Mouse (Mus musculus) lung, embryonic 15.5 days (tissue): Measurements from ENCODE around the gene Skor1. TPM values are rescaled to one million over a fixed set of nuclear protein-coding genes. Genes with fewer than 3 reads are reported as not detected.

Experiments
- ATAC-seq: fragments of 200-750 bp; cut with Nextera tagmentation; 2 replicates; pipeline ENCODE4 v1.8.0; 2017; ENCODE audit warnings: moderate number of reproducible peaks, borderline replicate concordance; ENCODE audit not compliant: low FRiP score, low TSS enrichment; ENCODE audit errors: extremely low read depth
- H3K27ac ChIP-seq: fragments of 300-500 bp; sonication (generic); 2 replicates; pipeline ENCODE4 v1.5.1; 2015; ENCODE audit warnings: moderate library complexity, mild to moderate bottlenecking, inconsistent platforms
- H3K27me3 ChIP-seq: fragments of 300-500 bp; sonication (generic); 2 replicates; pipeline ENCODE4 v1.6.1; 2015; ENCODE audit warnings: inconsistent platforms
- H3K36me3 ChIP-seq: fragments of 300-500 bp; sonication (generic); 2 replicates; pipeline ENCODE4 v1.6.1; 2015; ENCODE audit warnings: inconsistent platforms
- H3K4me1 ChIP-seq: fragments of 300-500 bp; sonication (generic); 2 replicates; pipeline ENCODE4 v1.6.1; 2015; ENCODE audit warnings: inconsistent platforms
- H3K4me2 ChIP-seq: fragments of 300-500 bp; sonication (generic); 2 replicates; pipeline ENCODE4 v1.6.1; 2015; ENCODE audit warnings: inconsistent platforms, mild to moderate bottlenecking, moderate library complexity
- H3K4me3 ChIP-seq: fragments of 300-500 bp; sonication (generic); 2 replicates; pipeline ENCODE4 v1.5.1; 2015; ENCODE audit warnings: mild to moderate bottlenecking, inconsistent platforms
- H3K9ac ChIP-seq: fragments of 300-500 bp; sonication (generic); 2 replicates; pipeline ENCODE4 v1.6.1; 2015; ENCODE audit warnings: inconsistent platforms
- H3K9me3 ChIP-seq: fragments of 300-500 bp; sonication (generic); 2 replicates; pipeline ENCODE4 v1.6.1; 2016; ENCODE audit warnings: inconsistent platforms
- WGBS: fragments of 180-500 bp; shearing (Covaris S2); methylation state at CpG from one replicate; pipeline ENCODE4 v1.1.7; 2015; 5-methylcytosine and 5-hydroxymethylcytosine counted together
- polyA plus RNA-seq: library from polyadenylated mRNA; unstranded; fragments of >200 nt; fragmentation: Nextera tagmentation; extraction: Ambion mirVana; gene quantifications from 2 replicates; pipeline ENCODE4 v1.2.1, GENCODE M21; 2015

The Skor1 gene
- not detected in 2 replicates for polyA plus RNA-seq

- WGBS, result under 1% methylated on average over 83 of the region's 108 CpGs
- Histone ChIP-seq H3K9me3 (no peaks in the 10 kb centered on the region), H3K27ac (no peak within 1 kb of the TSS), H3K4me2 (peak within 1 kb of the TSS; percentile 65), H3K36me3 (no peaks in the 10 kb centered on the region), H3K4me1 (peaks cover 51% of the 10 kb centered on the region), H3K4me3 (peak within 1 kb of the TSS; percentile 44), H3K27me3 (peaks cover 100% of the 10 kb centered on the region), H3K9ac (no peak within 1 kb of the TSS)
- ATAC-seq, result no peak; the same call in 1 of the 2 replicates
Measured at GRCm38 (mm10) chr9:63148410-63149371, at the start of gene Skor1. Skor1 (minus strand) TSS chr9:63148961.

GRCm38 (mm10) chr9:63197252-63197651 lies 48.5 kb upstream of the Skor1 start:
- H3K4me3 ChIP-seq, result no peak overlapping the region
- H3K9ac ChIP-seq, result no peak overlapping the region
- ATAC-seq, result no peak
- no peaks in the 10 kb centered on the region for H3K9me3 ChIP-seq
- H3K4me2 ChIP-seq, result peak overlapping the region; percentile 24; the same call in 1 of the 2 replicates
- H3K27me3 ChIP-seq, result no peaks in the 10 kb centered on the region
- no peak overlapping the region for H3K27ac ChIP-seq
- WGBS, result 13% methylated on average over 8 of the region's 8 CpGs
- H3K36me3 ChIP-seq, result no peaks in the 10 kb centered on the region
- peaks cover 3% of the 10 kb centered on the region; the same call in 1 of the 2 replicates for H3K4me1 ChIP-seq

DNA sequence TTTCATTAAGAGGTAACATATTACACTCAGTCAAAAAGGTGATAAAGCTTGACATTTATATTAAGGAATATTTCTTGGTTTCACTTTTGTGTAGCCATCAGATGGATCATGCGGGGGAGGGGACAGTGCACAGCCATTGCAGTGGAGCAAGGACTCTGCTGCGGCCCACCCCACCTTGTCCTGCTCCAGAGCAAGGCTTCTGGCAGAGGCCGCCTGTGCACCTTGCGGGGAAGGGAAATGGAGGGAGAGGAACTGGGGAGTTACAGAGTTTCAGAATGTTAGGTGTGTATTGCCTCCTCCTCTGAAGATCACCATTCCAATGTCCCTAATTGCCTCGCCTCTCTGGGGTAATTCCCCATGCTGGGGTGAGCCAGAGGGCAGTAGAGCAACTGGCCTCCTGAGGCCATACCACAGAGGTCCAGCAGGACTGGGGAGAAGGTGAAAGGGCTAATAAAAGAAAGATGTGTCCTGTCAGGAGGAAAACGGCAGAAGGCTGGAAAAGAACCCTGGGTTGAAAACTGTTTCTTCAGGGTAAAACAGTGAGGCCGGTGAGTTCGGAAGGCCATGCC lies 47.4 kb upstream of the Skor1 start:
- Histone ChIP-seq H3K27ac (no peak overlapping the region), H3K4me3 (no peak overlapping the region), H3K27me3 (no peaks in the 10 kb centered on the region), H3K36me3 (no peaks in the 10 kb centered on the region), H3K4me2 (no peak overlapping the region), H3K9ac (no peak overlapping the region), H3K4me1 (peaks cover 3% of the 10 kb centered on the region; the same call in 1 of the 2 replicates), H3K9me3 (no peaks in the 10 kb centered on the region)
- 69% methylated on average over 8 of the region's 8 CpGs for WGBS
- no peak for ATAC-seq

DNA sequence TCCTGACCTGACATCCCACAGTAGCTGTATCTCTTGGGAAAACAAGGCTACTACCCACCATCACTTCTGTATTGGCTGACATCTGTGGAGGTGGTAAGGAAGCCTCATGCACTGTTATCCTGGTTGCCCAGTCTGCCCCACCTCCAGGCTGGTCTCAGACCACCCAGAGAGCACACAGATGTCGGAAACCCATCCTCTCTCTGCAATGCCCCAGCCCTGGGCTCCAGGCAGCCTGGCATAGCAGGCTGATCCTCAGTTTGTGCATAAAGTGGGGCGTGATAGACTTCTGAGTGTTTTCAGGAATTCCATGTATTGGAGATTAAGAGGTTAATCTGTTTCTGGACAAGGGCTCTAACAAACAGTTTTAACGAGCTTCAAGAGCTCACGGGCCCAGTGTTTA lies 46.8 kb upstream of the Skor1 start:
- Histone ChIP-seq H3K4me3 (no peak overlapping the region), H3K9ac (no peak overlapping the region), H3K9me3 (no peaks in the 10 kb centered on the region), H3K4me2 (no peak overlapping the region), H3K27ac (no peak overlapping the region), H3K36me3 (no peaks in the 10 kb centered on the region), H3K27me3 (no peaks in the 10 kb centered on the region), H3K4me1 (peaks cover 3% of the 10 kb centered on the region; the same call in 1 of the 2 replicates)
- no peak for ATAC-seq
- 49% methylated on average over 4 of the region's 4 CpGs for WGBS

- Histone ChIP-seq H3K9ac (no peak overlapping the region), H3K27ac (no peak overlapping the region), H3K27me3 (no peaks in the 10 kb centered on the region), H3K4me2 (no peak overlapping the region), H3K9me3 (no peaks in the 10 kb centered on the region), H3K36me3 (no peaks in the 10 kb centered on the region), H3K4me3 (no peak overlapping the region), H3K4me1 (peaks cover 3% of the 10 kb centered on the region; the same call in 1 of the 2 replicates)
- no peak for ATAC-seq
- 69% methylated on average over 9 of the region's 9 CpGs for WGBS
Measured at GRCm38 (mm10) chr9:63194791-63195190, 46.0 kb upstream of the Skor1 start.

DNA sequence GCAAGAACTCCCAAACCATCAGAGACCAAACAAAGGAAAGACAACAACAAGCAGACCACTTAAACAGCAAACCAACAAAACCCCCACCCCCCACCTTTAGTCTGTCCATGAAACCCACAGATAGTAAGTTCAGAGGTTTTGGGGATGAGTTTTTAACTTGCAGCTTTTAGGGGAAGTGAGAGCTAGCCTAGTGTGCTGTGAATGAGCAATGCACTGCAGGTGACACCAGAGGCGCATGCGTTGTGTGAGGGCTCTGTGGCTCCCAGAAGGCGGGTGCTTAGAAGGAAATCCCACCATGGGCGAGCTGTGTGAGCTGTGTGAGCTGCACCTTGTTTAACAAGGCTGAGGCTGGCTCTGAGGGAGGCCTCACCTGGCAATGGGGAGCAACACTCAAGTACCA lies 44.0 kb upstream of the Skor1 start:
- Histone ChIP-seq H3K4me2 (no peak overlapping the region), H3K36me3 (no peaks in the 10 kb centered on the region), H3K9me3 (no peaks in the 10 kb centered on the region), H3K4me3 (no peak overlapping the region), H3K4me1 (peaks cover 1% of the 10 kb centered on the region; the same call in 1 of the 2 replicates), H3K27ac (no peak overlapping the region), H3K9ac (no peak overlapping the region), H3K27me3 (no peaks in the 10 kb centered on the region)
- ATAC-seq, result no peak
- WGBS, result 64% methylated on average over 4 of the region's 4 CpGs

- H3K4me2 ChIP-seq, result no peak overlapping the region
- H3K27me3 ChIP-seq, result no peaks in the 10 kb centered on the region
- ATAC-seq, result no peak
- H3K27ac ChIP-seq, result no peak overlapping the region
- H3K4me3 ChIP-seq, result no peak overlapping the region
- no peaks in the 10 kb centered on the region for H3K4me1 ChIP-seq
- no peaks in the 10 kb centered on the region for H3K36me3 ChIP-seq
- no peaks in the 10 kb centered on the region for H3K9me3 ChIP-seq
- H3K9ac ChIP-seq, result no peak overlapping the region
- WGBS, result 32% methylated on average over 7 of the region's 7 CpGs
Measured at GRCm38 (mm10) chr9:63187310-63187709, 38.5 kb upstream of the Skor1 start.

DNA sequence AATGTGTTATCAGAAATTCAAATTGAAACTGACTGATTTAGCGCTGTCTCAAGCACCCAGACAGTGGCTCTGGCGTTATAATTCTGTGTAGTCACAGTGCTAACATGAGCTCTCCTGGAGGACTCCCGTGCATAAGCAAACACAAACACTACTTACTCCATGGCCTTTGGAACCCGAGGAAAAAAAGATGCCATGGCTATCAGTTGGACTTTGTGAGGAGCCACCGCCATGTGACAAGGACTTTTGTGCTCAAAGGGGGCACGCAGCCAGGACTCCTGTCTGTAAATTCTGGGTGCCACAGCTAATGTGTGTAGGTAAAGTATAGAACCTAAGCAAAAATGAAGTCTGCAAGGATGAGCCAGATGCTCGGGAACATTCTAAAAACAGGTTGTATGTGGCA lies 36.5 kb upstream of the Skor1 start:
- H3K9me3 ChIP-seq, result no peaks in the 10 kb centered on the region
- no peak for ATAC-seq
- no peaks in the 10 kb centered on the region for H3K4me1 ChIP-seq
- WGBS, result 61% methylated on average over 7 of the region's 7 CpGs
- no peak overlapping the region for H3K4me3 ChIP-seq
- no peak overlapping the region for H3K9ac ChIP-seq
- H3K27me3 ChIP-seq, result no peaks in the 10 kb centered on the region
- no peaks in the 10 kb centered on the region for H3K36me3 ChIP-seq
- no peak overlapping the region for H3K27ac ChIP-seq
- H3K4me2 ChIP-seq, result no peak overlapping the region

- H3K36me3 ChIP-seq, result no peaks in the 10 kb centered on the region
- no peak for ATAC-seq
- H3K9ac ChIP-seq, result no peak overlapping the region
- H3K4me3 ChIP-seq, result no peak overlapping the region
- H3K27me3 ChIP-seq, result no peaks in the 10 kb centered on the region
- H3K9me3 ChIP-seq, result no peaks in the 10 kb centered on the region
- H3K27ac ChIP-seq, result no peak overlapping the region
- H3K4me2 ChIP-seq, result no peak overlapping the region
- H3K4me1 ChIP-seq, result no peaks in the 10 kb centered on the region
- 47% methylated on average over 7 of the region's 7 CpGs for WGBS
Measured at GRCm38 (mm10) chr9:63183864-63184263, 35.1 kb upstream of the Skor1 start.

DNA sequence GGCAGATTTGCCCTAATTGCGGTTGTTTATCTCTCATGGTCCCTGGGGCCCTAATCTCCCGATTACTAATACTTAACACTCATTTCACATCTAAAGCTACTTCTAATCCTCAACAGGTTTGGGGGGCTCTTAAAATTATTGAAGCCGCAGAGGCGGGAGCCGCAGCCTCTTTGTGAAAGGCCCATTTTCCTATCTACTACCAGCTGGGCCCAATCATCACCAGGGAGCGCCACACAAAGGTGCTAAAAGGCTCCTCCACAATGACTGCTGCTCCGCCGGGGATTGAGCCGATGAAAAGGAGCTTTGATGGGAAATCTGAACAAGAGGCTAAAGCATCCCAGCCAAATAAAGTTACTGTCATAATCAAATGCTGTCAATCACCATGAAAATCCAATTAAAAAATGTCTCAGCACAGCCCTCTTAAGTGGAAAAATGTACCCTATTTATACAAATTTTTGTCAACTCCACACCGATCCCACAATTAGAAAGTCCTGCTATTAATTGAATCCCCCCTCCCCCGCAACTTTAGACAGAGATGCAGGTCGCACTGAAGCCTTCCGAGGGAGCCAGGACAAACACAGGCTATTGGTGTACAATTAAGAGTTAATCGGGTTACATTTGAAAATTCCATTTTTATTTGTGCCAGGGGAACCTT lies 33.7 kb upstream of the Skor1 start:
- Histone ChIP-seq H3K4me2 (no peak overlapping the region), H3K27me3 (no peaks in the 10 kb centered on the region), H3K4me3 (no peak overlapping the region), H3K9me3 (no peaks in the 10 kb centered on the region), H3K36me3 (no peaks in the 10 kb centered on the region), H3K9ac (no peak overlapping the region), H3K27ac (no peak overlapping the region), H3K4me1 (no peaks in the 10 kb centered on the region)
- no peak for ATAC-seq
- 59% methylated on average over 14 of the region's 14 CpGs for WGBS

GRCm38 (mm10) chr9:63181337-63182178 lies 32.8 kb upstream of the Skor1 start:
- ATAC-seq, result no peak
- Histone ChIP-seq H3K36me3 (no peaks in the 10 kb centered on the region), H3K4me3 (no peak overlapping the region), H3K9me3 (no peaks in the 10 kb centered on the region), H3K27me3 (no peaks in the 10 kb centered on the region), H3K27ac (no peak overlapping the region), H3K9ac (no peak overlapping the region), H3K4me2 (no peak overlapping the region), H3K4me1 (no peaks in the 10 kb centered on the region)
- 64% methylated on average over 11 of the region's 11 CpGs for WGBS
